Mouse (Mus musculus): Measurements from ENCODE around the gene Pola1. TPM values are rescaled to one million over a fixed set of nuclear protein-coding genes. Genes with fewer than 3 reads are reported as not detected.

The Pola1 gene
- total and polyA plus RNA-seq, 3 experiments: 29.3 to 38.0 (median 29.6) TPM

- Histone ChIP-seq H3K4me2 (ENCODE audit: insufficient read depth, low read depth, poor library complexity, severe bottlenecking) (peak overlapping the region; percentile 54), H3K4me1 (ENCODE audit: control insufficient read depth in 1 of 2, insufficient read depth in 2 of 2) (no peaks in the 10 kb centered on the region)
Observed at GRCm38 (mm10) chrX:93289851-93290380, 342.0 kb downstream of the Pola1 start.

DNA sequence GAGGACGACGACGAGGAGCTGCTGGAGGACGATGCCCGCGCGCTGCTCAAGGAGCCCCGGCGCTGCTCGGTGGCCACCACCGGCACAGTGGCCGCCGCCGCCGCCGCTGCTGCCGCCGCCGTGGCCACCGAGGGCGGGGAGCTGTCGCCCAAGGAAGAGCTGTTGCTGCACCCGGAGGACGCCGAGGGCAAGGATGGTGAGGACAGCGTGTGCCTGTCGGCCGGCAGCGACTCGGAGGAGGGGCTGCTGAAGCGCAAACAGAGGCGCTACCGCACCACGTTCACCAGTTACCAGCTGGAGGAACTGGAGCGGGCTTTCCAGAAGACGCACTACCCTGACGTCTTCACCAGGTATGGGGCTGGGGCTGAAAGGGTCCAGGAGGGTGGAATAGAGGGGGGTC is 342.9 kb downstream of the Pola1 start:
- Histone ChIP-seq H3K27ac (ENCODE audit: insufficient read depth, low read depth) (no peak overlapping the region), H3K27me3 (replicated peaks) (peaks cover 43% of the 10 kb centered on the region), H3K4me2 (ENCODE audit: insufficient read depth, low read depth, poor library complexity, severe bottlenecking) (peak overlapping the region; percentile 54), H3K79me2 (replicated peaks; ENCODE audit: control insufficient read depth, extremely low read depth, insufficient read depth, poor library complexity, severe bottlenecking) (no peaks in the 10 kb centered on the region), H3K4me1 (ENCODE audit: control insufficient read depth in 1 of 2, insufficient read depth in 2 of 2) (no peaks in the 10 kb centered on the region), H3K4me3 (replicated peaks in 1 of 3; ENCODE audit: low read depth in 2 of 3, low read length in 2 of 3, poor library complexity in 1 of 3) (peak overlapping the region in 2 of 3 experiments; percentile 20 to 85), H3K9me3 (replicated peaks; ENCODE audit: low read length) (no peaks in the 10 kb centered on the region), H3K9ac (ENCODE audit: insufficient read depth, low read depth) (no peak overlapping the region), H3K36me3 (replicated peaks in 1 of 2; ENCODE audit: control insufficient read depth in 1 of 2, insufficient read depth in 1 of 2, low read length in 1 of 2) (no peaks in the 10 kb centered on the region)
- dilution Hi-C loops (cut with MboI; ENCODE audit: extremely low pct_ligation_motif_present, extremely low pct_unique_long_range_greater_than_20kb, low sequenced_read_pairs) (no loop called here), in situ Hi-C loops (cut with MboI; ENCODE audit: low pct_ligation_motif_present, low pct_unique_long_range_greater_than_20kb, low sequenced_read_pairs) (loop anchor here (10.0 kb wide), 1 partner anchor 196 kb away; no protein-coding TSS in a partner anchor)
- TF ChIP-seq SIN3A (IDR thresholded peaks at IDR 0.05; ENCODE audit: low read length): no peak
- peak; percentile 35; the same call in 1 of the 2 replicates for TF ChIP-seq UBTF (IDR thresholded peaks at IDR 0.05; ENCODE audit: low read depth, low read length)
- TF ChIP-seq MXI1 (IDR thresholded peaks at IDR 0.05; ENCODE audit: low read depth, low read length): no peak
- no peak for TF ChIP-seq MEF2A (IDR thresholded peaks at IDR 0.05; ENCODE audit: borderline replicate concordance, low read depth, low read length)
- no peak for DNase-seq (ENCODE audit: extremely low read depth)

More at GRCm38 (mm10) chrX:93289851-93290380, 342.0 kb downstream of the Pola1 start:
- Histone ChIP-seq H3K79me2 (replicated peaks; ENCODE audit: control insufficient read depth, extremely low read depth, insufficient read depth, poor library complexity, severe bottlenecking) (no peaks in the 10 kb centered on the region), H3K27ac (ENCODE audit: insufficient read depth, low read depth) (no peak overlapping the region), H3K9me3 (replicated peaks; ENCODE audit: low read length) (no peaks in the 10 kb centered on the region), H3K36me3 (replicated peaks in 1 of 2; ENCODE audit: control insufficient read depth in 1 of 2, insufficient read depth in 1 of 2, low read length in 1 of 2) (no peaks in the 10 kb centered on the region), H3K27me3 (replicated peaks) (peaks cover 45% of the 10 kb centered on the region), H3K9ac (ENCODE audit: insufficient read depth, low read depth) (no peak overlapping the region), H3K4me3 (replicated peaks in 1 of 3; ENCODE audit: low read depth in 2 of 3, low read length in 2 of 3, poor library complexity in 1 of 3) (no peak overlapping the region)
- dilution Hi-C loops (cut with MboI; ENCODE audit: extremely low pct_ligation_motif_present, extremely low pct_unique_long_range_greater_than_20kb, low sequenced_read_pairs) (no loop called here), in situ Hi-C loops (cut with MboI; ENCODE audit: low pct_ligation_motif_present, low pct_unique_long_range_greater_than_20kb, low sequenced_read_pairs) (loop anchor here (10.0 kb wide), 1 partner anchor 195 kb away; no protein-coding TSS in a partner anchor)
- DNase-seq (ENCODE audit: extremely low read depth): no peak
- TF ChIP-seq USF1 (IDR thresholded peaks at IDR 0.05; ENCODE audit: low read depth, low read length) (no peak), ELF1 (IDR thresholded peaks at IDR 0.05; ENCODE audit: low read depth, low read length) (no peak), ZNF384 (IDR thresholded peaks at IDR 0.05; ENCODE audit: low read depth, low read length) (no peak), CHD2 (IDR thresholded peaks at IDR 0.05; ENCODE audit: low read length) (no peak), PAX5 (IDR thresholded peaks at IDR 0.05; ENCODE audit: low read length) (no peak), GABPA (IDR thresholded peaks at IDR 0.05; ENCODE audit: insufficient replicate concordance, low read depth, low read length) (no peak), POLR2A (IDR thresholded peaks at IDR 0.05; ENCODE audit: low read depth, low read length) (no peak), TBP (conservative IDR thresholded peaks at IDR 0.05; ENCODE audit: low read depth, low read length) (no peak), ETS1 (conservative IDR thresholded peaks at IDR 0.05; ENCODE audit: low read depth, low read length) (no peak), ZKSCAN1 (IDR thresholded peaks at IDR 0.05; ENCODE audit: borderline replicate concordance, low read depth, low read length) (no peak), MAZ (IDR thresholded peaks at IDR 0.05; ENCODE audit: low read depth, low read length) (no peak), RAD21 (IDR thresholded peaks at IDR 0.05; ENCODE audit: low read depth, low read length) (no peak), TCF12 (IDR thresholded peaks at IDR 0.05; ENCODE audit: low read depth, low read length) (no peak), BHLHE40 (IDR thresholded peaks at IDR 0.05; ENCODE audit: low read depth, low read length) (no peak), MXI1 (IDR thresholded peaks at IDR 0.05; ENCODE audit: low read depth, low read length) (no peak)
